Mouse (Mus musculus) cerebellum, adult 11-12 months (tissue): ENCODE data around the gene Etfb.

ENCODE experiments used
- DNase-seq: peaks from one replicate; pipeline ENCODE4 v3.0.0; 2022

The Etfb gene

DNA sequence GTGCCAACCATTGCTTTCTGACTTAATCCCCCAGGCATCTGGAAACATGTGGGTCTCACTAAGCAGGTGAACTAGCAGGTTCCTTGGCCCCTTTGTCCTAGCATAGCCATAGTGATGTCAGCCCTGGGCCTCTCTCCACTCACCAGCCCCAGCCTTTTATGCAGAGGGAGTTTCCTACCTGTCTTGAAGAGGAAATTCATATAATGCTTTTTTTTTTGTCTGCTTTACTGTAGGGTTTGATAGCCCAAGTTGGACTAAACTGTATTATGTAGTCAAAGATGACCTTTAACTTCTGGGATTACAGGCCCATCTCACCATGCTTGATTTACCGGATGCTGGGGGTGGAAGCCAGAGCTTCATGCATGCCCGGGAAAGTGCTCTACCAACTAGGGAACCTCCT is 5.9 kb downstream of the Etfb start:
- no peak for DNase-seq

DNA sequence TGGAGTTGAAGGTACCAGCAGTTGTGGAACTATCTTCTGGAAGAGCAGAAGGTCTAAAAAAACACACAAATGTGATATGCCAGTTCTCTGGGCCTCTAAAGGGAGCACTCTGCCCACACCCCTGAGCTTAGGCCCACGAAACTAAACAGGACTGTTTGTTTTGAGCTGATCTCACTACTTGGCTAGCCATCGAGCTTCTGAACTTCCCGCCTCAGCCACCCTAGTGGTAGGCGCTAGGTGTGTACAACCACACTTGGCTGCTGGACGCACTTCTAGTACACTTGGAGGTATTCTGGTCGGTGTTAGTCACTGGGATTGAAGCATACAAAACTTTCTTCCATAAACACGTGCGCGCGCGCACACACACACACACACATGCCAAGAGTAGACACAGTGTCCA is 7.8 kb downstream of the Etfb start:
- DNase-seq: no peak

DNA sequence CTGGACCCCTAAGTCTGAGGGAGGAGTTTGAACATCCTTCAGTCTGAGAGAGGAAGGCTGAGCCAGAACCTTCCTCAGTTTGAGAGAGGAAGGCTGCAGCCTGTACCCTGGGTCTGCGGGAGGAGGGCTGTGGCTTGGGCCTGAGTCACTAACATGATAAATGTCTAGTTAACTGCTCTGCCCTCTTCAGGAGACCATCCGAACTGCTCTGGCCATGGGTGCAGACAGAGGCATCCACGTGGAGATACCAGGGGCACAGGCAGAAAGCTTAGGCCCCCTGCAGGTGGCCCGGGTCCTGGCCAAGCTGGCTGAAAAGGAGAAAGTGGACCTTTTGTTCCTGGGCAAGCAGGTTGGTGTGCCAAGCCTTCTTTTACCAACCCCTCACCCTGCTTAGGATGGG is 8.7 kb downstream of the Etfb start:
- DNase-seq: no peak

DNA sequence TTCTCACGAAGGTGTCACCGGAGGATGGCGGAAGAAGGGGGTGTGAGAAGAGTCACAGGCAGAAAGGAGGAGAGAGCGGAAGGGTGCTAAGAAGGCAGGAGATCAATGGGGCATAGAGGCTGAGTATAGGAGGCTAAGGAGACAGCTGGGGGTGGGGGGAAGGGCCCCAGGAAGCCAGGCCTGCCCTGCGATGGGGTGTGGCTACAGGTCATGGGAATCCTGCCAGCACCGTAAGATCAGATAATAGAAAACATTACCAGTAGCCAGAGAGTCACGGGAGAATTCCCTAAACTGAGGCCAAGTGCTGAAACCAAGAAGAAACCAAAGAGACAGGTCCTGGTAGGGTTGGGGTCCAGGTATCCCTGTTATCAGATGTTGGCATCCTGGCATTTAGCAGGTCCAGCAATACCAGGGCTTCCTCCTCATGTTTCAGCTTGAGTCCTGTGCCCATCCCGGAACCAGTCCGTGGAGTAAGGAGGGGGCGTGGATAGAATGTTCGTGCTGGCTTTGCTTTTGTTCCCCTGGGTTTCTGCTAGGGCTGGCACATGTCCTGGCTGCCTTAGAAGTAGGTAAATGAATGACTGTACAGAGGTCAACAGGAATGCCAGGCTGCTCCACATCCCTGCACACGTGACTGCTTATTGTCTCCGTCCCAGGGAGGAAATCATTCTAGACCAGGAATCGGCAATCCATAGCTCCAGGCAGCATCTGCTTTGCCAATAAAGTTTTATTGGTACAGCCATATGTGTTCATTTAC is 9.9 kb downstream of the Etfb start:
- no peak for DNase-seq

DNA sequence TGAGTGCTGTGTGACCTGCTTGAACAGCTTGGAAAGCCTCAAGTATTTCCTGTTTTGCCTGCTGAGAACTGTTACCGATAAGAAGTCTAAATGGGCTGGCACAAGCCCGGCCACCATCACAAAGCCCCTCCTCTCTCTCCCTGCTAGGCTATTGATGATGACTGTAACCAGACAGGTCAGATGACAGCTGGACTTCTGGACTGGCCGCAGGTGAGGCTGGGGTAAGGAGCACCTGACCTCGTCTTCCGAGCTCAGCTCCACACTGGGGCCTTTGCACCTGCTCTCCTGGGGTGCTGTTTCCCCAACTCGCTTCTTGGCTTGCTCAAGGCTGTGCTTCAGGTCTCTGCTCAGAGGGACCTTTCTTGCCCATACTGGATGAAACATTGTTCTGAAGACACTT is 10.5 kb downstream of the Etfb start:
- DNase-seq: no peak

DNA sequence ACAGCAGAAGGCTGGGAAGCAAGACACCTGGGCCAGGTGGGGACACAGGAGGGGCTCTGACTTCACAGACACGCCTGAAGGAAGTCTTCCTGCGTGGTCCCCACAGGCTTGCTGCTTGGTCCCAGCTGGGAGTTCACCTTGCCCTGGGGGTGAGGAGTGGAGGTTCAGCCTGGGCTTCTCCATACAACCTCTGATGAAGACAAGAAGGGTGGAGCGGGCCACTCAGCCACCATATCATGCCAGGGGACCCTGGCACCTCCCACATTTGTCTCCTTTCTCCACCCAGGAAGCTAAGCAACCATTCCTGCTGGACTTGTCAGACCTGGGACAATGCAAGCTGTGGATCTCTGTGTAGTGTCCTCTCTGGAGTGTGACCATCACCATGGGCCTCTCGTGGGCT is 19.0 kb downstream of the Etfb start, which contains the start of gene Vsig10l:
Gene Vsig10l, plus strand, starts transcription at position 301 of the 400 bp plus-strand sequence.
- no peak for DNase-seq

DNA sequence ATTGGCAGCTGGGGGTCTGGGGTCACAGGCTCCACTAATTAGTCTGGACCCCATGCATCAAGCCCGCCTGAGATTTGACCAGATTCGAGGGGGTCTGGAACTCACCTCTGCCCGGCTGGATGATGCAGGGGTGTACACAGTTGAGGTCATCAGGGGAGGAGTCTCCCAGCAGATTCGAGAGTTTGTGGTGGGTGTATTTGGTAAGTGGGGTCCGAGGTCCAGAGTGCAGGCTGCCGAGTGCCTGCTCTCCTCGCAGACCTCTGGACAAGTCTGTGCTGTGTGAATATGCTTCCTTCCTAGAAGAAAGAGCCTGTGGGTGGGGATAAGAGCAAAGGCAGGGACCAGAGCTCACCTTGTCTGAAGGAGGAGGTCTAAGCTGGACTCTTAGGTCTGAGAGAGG is 20.1 kb downstream of the Etfb start:
- no peak for DNase-seq

DNA sequence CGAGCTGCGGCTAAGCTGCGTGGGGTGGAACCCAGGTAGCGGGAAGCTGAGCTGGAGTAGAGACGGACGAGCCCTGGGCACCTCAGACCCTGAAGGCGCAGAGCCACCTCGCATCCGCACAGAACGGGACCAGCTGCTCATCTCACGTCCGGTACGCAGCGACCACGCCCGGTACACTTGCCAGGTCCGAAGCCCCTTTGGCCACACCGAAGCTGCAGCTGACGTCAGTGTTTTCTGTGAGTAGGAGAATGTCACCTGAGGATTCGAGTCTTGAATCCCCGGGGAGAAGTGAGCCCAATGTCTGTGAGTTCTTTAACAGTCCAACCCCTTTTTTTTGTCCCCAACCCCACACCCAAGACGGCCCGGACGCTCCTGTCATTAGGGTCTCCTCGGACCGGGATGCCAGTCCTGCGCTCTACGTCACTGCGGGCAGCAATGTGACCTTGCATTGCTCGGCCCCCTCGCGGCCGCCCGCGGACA is 21.0 kb downstream of the Etfb start:
- no peak for DNase-seq

DNA sequence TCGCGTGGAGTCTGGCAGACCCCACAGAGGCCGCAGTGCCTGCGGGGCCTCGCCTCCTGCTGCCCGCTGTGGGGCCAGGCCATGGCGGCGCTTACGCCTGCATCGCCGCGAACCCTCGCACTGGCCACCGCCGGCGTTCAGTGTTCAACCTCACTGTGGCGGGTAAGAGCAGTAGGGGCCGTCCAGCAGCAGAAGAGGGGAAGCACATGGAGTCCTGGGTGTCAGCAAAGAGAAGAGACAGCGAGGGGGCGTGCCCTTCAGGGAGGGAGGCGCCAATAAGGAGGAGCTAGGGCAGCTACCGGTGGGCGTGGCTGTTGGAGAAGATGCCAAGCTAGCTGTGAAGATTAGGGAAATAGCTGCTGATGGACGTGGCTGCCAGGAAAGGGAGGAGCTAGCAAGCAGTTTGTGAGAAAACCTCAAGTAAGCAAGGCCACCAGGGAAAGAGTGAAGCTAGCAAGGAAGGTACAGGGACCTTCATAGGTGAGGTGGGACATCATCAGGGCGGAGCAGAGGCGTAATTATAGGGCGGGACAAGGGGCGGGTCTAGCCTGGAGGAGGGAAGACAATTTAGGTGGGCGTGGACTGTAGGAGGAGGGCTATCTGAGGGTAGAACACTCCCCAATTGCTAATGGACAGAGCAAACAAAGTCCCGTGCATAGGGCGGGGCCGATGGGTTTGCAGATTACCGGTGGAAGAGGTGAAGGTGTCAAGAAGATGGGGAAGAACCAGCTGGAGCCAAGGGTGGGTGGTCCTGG is 21.6 kb downstream of the Etfb start:
- peak; percentile 81 for DNase-seq

DNA sequence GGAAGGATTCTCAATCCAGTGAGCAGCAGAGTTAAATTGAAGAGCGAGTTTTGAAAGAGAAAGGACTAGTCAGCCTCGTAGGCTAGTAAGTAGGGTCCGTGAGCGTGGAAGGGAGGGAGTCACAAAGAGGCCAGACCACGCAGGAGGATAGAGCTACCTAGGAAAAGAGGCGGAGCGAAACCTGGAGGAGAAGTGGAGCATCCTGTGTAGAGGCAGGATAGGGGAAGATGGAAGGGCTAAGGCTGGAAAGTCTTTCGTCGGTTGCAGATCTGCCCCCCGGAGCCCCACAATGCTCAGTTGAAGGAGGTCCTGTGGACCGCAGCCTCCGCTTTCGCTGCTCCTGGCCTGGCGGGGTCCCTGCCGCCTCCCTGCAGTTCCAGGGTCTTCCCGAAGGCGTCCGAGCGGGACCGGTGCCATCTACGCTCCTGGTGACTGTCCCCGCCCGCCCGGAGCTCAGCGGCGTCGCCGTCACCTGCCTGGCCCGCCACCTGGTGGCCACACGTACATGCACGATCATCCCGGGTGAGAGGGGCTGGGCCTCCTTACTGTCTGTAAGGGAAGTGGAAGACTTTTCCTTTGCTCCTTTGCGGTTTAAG is 22.3 kb downstream of the Etfb start:
- DNase-seq: peak; percentile 76

DNA sequence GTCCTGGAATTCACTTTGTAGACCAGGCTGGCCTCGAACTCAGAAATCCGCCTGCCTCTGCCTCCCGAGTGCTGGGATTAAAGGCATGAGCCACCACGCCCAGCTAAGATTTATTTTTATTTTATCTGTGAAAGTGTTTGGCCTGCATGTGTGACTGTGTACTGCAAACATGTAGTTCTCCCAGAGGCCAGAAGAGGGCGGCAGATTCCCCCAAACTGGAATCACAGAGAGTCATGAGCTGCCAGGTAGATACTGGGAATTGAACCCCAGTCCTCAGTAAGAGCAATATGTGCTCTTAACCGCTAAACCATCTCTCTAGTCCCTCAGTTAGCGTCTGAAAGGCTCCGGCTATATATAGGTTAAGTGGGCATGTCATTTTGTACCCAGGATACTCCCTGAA is 26.5 kb downstream of the Etfb start:
- no peak for DNase-seq

DNA sequence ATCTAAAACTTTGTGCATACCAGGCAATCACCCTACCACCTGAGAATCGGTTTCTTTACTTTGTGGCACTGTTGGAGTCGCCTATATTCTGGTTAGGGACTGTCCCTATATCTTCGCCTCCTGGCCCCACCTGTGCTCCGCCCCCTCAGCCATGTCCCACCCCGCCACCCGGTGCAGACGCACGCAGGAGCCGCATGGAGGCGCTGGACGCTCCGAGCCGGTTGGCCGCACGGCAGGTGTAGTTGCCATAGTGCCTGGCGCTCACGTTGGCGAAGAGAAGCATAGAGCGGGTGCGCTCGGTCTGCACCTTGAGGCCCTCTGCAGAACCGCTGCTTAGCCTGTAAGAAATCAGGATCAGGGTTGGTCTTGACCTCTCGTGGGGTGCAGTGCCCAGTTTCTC is 31.8 kb downstream of the Etfb start:
- DNase-seq: no peak

DNA sequence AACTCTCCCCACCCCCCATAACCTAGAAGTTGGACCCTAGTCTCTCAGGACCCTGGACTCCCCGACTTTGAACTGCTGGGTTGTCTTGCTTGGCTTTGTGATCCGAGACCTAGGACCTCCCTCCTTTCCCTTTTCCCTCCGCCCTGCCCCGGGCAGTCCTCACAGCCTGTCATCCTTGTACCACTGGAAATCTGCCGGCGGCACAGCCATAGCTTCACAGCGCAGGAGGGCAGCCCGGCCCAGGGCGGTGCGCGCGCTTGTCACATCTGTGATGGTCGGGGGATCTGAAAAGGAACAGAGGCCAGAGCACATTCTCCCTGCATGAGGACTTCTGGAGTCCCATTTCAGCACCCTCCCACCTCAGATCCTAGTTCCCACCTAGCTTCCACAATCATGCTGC is 32.5 kb downstream of the Etfb start:
- DNase-seq: no peak

DNA sequence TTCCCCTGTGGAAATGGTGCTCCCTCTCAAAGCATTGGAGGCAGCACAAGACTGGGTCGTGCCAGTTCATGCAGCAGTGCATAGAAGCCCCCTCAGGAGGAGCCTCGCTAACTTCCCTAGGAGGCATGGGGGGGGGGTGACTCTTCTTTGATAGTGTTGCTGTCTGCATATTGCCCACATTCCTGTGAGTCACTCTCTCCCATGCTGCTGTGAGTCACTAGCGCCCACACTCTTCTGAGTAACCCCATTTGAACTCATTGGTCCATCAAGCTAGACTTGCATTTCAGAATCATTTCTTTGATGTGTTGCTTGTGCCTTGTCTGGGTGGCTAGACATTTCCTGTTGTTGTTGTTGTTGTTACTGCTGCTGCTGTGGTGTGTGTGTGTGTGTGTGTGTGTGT is 37.3 kb downstream of the Etfb start:
- DNase-seq: no peak

DNA sequence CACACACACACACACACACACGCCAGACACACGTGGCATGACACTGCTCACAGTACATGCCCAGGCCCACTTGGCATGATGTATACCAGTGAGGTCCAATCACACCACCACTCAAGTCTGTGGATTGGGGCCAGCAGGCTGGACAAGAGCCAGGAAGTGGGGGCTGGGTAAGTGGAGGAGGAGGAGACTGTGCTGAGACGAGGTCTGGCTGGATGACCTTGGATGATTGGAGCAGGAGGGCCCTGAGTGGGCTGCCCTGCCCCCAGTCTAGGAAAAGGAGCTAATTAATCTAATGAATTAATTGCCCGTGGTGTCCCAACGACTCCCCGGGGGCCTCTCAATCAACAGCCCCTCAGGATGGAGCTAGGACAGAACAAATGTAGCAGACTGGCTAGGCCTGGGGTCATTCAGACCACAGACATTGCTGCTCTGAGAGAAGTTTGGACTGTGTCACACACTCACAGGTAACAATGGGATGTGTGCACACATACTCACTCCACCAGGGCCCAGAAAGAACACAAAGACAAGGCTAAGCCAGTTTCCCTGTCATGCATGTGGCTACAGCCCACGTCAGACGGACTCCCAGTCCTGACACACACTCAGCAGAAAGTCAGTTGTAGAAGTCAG is 38.3 kb downstream of the Etfb start:
- DNase-seq: peak; percentile 46

DNA sequence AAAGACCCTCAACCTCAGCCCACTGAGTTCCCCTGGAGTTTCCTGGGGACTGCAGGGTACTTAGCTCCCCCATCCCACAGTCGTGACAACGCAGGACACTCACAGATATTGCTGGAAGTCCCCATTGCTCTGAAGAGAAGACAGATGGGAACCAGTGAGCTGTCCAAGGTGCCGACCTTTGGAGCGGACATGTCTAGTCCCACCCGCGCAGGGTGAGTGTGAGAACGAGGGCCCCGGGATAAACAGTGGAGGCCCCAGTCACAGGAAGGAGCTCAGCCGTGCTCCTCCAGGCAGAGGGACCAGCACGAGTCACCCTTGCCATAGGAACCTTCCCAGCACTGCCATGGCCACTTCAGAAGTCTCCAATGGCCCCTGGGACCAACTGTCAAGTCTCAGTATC is 39.4 kb downstream of the Etfb start:
- no peak for DNase-seq

DNA sequence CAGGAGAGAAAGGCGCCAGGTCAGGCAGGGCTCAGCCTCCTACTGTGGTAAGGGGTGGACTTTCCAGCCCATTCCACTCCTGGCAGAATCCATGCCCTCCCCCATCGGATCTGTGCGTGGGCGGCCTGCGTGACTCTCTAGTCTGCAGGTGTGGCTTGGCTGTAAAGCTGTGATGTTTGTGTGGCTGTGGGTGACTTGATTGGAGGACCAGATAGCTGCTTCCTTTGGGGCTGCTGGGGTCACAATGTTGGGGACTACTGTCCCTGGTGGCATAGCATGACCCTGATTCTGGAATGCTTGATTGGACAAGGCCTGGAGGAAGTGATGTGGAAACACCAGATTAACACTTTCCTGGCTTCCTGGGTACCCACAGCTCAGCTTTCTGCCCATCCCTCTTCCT is 44.8 kb downstream of the Etfb start:
- peak; percentile 63 for DNase-seq

DNA sequence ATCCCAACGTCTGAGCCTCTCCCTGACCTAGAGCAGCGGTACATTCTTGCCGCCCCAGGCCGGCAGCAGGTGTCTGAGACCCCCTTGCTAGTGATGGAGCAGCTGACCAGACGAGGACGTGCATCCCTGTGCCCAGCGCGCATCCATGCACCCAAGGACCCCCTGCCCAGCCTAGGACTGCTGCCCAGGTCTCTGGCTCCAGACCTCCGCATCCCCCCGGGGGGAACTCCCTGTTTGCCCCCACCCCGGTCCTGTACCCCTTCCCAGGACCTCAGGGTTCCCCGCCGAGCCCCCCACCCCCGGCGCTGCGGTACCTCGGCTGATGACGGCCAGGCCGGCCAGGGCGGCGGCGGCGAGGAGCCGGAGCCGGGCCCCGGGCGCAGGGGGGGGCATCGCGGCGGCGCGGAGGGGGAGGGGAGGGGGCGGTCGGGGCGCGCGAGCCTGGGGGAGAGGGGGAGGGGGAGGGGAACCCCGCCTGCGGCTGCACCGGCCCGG is 45.8 kb downstream of the Etfb start, which contains the start of gene Iglon5:
Gene Iglon5, minus strand, starts transcription at position 445 of the 495 bp plus-strand sequence.
- peak; percentile 79 for DNase-seq

DNA sequence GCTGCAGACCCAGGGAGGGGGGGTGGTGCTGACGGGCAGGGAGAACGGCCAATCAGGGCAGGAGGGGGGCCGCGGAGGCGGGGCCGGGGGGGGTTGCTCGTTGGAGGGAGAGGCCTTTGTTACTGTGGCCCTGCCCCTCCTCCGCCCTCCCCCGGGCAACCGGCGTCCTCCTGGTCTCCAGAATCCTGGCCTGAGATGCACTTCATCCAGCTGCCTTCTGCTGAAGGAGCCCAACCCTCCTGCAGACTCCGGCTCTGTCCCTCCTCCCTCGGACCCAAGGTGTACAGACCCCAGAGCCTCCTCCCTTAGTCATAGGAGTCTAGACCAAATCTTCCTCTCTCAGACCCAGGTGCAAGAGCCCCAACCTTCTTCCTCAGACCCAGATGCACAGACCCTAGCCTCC is 46.3 kb downstream of the Etfb start:
- peak; percentile 91 for DNase-seq

DNA sequence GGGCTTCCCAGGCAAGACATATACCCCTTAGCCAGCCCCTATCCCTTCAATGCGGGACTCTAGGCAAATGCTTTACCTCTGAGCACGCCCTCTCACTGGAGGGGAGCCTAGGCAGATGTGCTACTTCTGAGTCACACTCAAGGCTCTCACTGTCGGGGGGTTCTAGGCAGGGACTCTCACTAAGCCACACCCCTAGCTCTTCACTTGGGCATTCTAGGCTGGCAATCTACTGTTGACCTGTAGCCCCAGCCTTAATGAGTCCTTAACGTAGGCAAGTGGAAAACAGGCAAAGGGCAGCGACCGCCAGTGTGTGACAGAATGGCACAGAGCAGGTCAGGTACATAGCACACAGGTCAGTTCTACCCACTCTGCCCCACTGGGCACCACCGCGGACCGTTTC is 47.0 kb downstream of the Etfb start:
- DNase-seq: peak; percentile 53

DNA sequence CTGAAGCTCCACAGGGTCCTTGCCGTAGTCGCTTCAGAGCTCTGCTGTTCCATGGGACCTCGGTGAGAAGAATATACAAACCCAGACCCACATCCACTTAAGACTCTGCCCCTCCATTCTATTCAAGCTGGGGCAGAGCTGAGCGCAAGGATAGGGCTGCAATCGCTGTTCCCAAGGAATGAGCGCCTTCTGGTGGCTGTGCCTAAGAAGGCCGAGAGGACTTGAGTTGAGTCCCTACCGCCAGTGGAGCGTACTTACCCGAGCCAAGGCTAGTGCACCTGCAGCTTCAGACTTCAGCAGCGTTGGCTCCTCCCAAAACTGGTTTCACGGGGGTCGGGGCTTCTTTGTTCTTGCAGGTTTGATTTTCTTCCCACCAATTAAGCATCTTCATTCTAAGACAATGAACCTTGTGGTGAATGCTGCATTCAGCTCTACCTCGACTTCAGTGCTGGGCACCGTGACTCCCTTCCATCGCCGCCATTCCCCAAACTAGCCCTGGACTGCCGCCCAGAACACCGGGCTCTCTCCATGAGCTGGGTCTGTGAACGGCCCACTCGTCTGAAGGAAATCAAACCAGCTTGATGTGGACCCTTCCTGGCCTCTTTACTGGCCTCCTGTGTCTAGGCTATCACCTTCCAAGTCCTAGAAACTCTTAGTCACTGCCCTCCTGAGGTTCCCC is 51.6 kb downstream of the Etfb start:
- peak; percentile 70 for DNase-seq
